Mouse (Mus musculus) embryonic fibroblast, embryonic 13.5 days (primary cell): ENCODE data around the gene Xntrpc. TPM values are rescaled to one million over a fixed set of nuclear protein-coding genes. Genes with fewer than 3 reads are reported as not detected.
"Not testable (repeated sequence)": the region's sequence is repeated elsewhere in the genome, so short reads cannot be mapped to it uniquely, and the experiment has no call there.

Experiments used
- H3K27ac ChIP-seq: 2 replicates; pipeline ENCODE4 v1.5.1; 2012; ENCODE audit warnings: low read length, control low read depth, inconsistent platforms; ENCODE audit not compliant: insufficient read depth
- H3K4me1 ChIP-seq: 2 replicates; pipeline ENCODE4 v1.6.1; 2011; ENCODE audit warnings: low read length; ENCODE audit not compliant: control insufficient read depth, insufficient read depth
- H3K4me3 ChIP-seq: 2 replicates; pipeline ENCODE4 v1.5.1; 2011; ENCODE audit warnings: mild to moderate bottlenecking, control low read depth, low read length; ENCODE audit not compliant: insufficient read depth
- CTCF ChIP-seq: IDR thresholded peaks from 2 replicates; pipeline ENCODE4 v1.5.1; 2011; ENCODE audit warnings: mild to moderate bottlenecking, control low read depth, low read length, moderate library complexity, borderline replicate concordance; ENCODE audit not compliant: insufficient read depth
- POLR2A ChIP-seq: IDR thresholded peaks from 2 replicates; pipeline ENCODE4 v1.6.1; 2011; ENCODE audit warnings: low read depth, mild to moderate bottlenecking, control low read depth, low read length, moderate library complexity
- polyA plus RNA-seq: library from polyadenylated mRNA; stranded (reverse); fragments of >200 nt; gene quantifications from 2 replicates; pipeline ENCODE4 v1.2.4, GENCODE M21; 2011; ENCODE audit warnings: low read depth; ENCODE audit not compliant: missing spikeins, insufficient read length

Xntrpc gene
- polyA plus RNA-seq = 0.37 and 0.93 TPM in 2 replicates

DNA sequence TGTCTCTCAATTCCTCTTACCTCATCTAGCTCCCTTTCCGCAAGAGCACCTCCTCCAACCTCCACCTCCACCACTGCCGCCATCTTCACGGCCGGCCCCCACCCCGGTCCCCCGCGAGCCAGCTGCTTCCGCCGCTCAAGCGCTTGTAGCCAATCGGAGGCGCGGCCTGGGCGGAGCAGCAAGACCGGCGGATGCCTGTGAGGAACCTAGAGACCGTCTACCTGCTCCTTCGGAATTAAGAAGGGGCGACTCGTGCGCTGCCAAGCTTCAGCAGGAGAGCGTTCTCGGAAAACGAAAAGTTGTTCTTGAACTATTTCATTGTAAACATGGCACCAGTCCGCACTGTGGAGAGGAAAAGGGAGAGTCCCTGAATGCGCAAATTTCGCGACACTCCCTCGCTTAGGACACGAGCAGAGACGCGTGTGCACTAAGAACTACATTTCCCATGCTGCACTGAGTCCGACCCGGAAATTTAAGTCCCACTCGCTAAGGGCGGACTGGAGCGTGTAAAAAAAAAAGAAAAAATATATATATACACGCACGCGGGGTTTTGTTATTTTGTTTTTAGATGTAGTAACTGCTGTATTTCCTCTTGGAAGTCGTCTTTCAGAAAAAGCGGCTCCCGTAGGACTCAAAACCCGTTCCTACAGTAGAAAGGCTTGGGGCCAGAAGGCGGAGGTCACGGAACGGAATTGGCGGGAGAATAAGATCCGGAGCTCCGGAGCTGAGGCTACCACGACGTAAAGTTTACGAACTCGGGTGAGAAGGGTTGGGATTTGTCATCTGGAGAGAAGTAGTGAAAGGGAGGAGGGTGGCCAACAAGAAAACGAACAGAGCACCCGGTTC, at the start of gene Xntrpc, which contains the start of the genes Rnf121 and Xndc1:
Xntrpc (plus strand) TSS at position 668 of the 846 bp plus-strand sequence.
Rnf121 (minus strand) TSS at position 424 of the 846 bp plus-strand sequence.
Xndc1 (plus strand) TSS at position 466 of the 846 bp plus-strand sequence.
- Histone ChIP-seq H3K4me3 (peak within 1 kb of the TSS; percentile 61), H3K4me1 (peaks cover 7% of the 10 kb centered on the region), H3K27ac (peak within 1 kb of the TSS; percentile 60)
- TF ChIP-seq POLR2A = peak; percentile 88
- TF ChIP-seq CTCF = no peak

DNA sequence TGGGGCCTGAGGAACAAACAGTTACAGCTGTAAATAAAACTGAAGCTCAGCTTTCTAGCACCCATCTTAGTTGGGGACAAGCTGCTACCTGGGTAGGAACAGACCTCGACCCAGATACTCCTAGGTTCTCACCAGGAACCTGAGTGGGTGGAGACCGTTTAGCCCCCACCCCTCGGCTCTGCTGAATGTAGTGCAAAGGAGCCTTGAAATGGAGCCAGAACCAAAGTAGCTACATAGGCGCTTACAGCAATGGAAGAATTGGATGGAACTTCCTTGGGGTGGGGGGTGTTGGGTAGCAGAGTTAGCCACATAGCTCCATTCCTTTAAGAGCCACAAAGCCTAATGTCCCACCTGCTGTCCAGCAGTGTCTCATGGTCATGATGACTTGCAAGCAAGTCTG, 48.6 kb upstream of the Xntrpc start:
- no peak overlapping the region for H3K27ac ChIP-seq

GRCm38 (mm10) chr7:102017452-102017851, 48.1 kb upstream of the Xntrpc start:
- TF ChIP-seq CTCF (no peak), POLR2A (no peak)
- Histone ChIP-seq H3K4me3 (no peak overlapping the region), H3K4me1 (no peaks in the 10 kb centered on the region), H3K27ac (no peak overlapping the region)

More for the DNA sequence above, 48.6 kb upstream of the Xntrpc start:
- no peak for TF ChIP-seq CTCF
- no peak for TF ChIP-seq POLR2A
- Histone ChIP-seq H3K4me1 (no peaks in the 10 kb centered on the region), H3K4me3 (no peak overlapping the region)

DNA sequence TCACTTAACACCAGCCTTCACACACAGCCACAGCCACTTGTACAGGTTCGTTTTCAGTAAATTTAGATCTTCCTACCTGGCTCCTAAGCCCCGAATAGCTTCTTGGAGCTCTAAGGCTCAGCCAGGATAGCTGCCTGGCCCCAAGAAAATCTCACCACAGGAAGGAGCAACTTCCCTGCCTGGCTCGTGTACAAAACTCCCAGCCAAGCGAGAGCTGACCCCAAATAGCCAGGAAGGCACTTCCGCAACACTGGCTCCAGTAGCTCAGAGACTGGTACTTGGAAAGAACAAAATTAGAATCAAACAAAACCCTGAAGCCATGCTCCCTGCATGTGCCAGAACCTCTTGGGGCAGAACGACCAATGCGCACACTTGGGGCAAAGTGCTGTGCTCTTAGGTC, 47.5 kb upstream of the Xntrpc start:
- TF ChIP-seq POLR2A (no peak), CTCF (no peak)
- no peaks in the 10 kb centered on the region for H3K4me1 ChIP-seq
- no peak overlapping the region for H3K4me3 ChIP-seq
- H3K27ac ChIP-seq = no peak overlapping the region

DNA sequence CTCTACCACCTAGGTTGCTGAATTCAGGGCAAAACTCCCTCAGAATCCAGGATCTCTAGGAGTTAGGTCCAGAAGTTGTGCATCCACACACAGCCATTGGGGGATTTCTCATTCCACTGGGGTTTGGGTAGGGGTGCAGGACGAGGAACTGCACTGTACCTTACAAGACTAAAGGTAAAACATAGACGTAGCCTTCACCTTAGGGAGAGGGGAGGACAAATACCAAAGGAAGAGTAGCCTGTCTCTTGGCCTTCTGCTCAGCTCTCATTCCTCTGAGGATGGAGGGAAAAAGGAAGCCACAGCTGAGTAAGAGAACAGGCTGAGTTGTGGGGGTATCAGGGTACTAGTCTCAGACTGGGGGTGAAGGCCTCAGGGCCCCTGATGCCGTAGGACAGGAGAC, 46.9 kb upstream of the Xntrpc start, which contains the start of gene Il18bp:
Il18bp (minus strand) TSS at position 101 of the 400 bp plus-strand sequence.
- TF ChIP-seq POLR2A (no peak), CTCF (no peak)
- Histone ChIP-seq H3K27ac (no peak within 1 kb of the TSS), H3K4me1 (no peaks in the 10 kb centered on the region), H3K4me3 (no peak within 1 kb of the TSS)

DNA sequence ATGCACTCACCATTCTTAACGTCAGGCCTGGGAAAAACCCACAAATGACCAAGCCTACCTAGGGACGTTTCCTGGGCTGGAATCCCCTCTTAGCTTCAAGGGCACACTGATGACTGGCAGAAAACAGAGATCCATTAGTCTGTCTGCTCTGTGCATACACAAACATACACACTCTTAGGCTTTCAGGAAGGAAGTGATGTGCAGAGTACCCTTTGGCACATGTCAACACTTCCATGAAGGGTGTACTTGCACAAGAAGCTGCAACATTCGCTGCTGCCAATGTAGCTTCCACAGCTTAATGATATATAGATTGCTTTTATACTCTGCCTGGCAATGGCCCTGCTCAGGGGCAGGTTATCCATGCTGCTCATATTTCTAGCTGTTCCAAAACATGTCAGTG, 46.2 kb upstream of the Xntrpc start:
- Histone ChIP-seq H3K4me3 (no peak overlapping the region), H3K27ac (no peak overlapping the region), H3K4me1 (no peaks in the 10 kb centered on the region)
- no peak for TF ChIP-seq POLR2A
- no peak for TF ChIP-seq CTCF

DNA sequence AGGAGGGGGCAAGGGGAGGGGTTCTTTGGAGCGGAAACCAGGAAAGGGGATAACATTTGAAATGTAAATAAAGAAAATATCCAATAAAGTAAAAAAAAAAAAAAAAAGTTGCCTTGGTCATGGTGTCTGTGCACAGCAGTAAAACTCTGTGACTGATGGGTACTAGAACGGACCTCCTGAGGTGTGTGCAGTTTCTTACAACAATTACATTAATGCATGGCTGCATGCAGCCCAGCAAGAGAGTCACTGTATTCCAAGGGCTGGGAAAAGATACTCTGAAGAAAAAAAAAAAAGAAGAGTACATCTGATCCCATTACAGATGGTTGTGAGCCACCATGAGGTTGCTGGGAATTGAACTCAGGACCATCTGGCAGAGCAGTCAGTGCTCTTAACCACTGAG, 44.6 kb upstream of the Xntrpc start:
- H3K4me3 ChIP-seq, H3K27ac ChIP-seq, H3K4me1 ChIP-seq: not testable (repeated sequence)

DNA sequence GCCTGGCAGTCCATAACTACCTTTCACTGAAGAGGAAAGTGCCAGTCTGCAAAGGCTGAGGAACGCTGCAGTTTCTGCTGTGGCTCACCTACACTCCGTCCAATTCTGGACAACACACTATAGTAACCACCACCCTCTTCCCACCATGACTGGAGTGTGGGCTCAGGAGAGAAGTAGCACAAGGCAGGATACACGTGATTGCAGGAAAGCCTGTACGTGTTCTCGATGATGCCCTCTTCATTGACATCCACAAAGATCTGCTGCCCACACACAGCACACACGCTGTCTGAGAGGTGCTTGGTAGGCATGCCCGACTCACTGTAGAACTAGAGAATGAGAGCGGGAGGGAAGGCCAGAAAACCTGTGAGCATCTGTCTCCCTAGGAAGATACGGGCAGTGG, 41.7 kb upstream of the Xntrpc start:
- H3K4me3 ChIP-seq = no peak overlapping the region
- H3K4me1 ChIP-seq = no peaks in the 10 kb centered on the region
- no peak overlapping the region for H3K27ac ChIP-seq
- TF ChIP-seq CTCF (no peak), POLR2A (no peak)

DNA sequence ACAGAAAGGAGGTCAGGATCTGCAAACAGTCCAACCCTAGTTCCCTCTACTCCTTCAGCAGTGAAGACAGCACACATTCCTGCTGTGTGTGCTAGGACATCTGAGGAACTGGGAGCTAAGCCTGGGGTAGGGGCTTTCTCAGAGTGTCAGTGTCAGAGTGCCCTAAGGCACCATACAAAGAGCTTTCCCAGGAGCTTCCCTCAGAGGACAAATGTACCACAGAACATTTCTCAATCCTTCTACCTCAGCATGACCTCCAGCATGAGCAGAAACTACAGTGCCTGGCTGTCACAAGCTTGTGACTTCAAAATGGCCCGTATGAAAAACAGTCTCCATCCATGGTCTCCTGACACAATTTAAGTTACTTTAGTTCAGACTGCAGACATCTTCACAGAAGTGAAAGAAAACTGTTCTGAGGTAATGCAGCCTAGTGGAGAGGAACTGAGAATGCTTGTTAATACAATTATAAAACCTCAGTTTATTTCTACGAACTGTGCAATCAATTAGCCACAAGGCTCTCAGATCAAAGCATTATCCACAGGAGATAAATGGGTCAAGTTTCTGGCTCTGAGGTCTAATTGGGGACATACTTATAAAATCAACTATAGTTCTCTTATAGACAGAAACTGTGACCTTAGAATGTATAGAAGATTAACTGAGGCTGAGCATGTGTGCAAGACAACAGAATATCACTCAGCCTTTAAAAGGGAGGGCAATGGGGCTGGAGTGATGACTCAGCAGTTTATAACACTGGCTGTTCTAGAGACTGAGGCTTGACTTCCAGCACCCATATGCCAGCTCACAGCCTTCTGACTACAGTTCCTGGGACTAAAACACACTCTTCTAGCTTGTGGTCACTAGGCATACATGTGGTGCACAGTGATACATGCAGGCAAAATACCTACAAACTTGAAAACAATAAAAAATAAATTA, 40.1 kb upstream of the Xntrpc start:
- no peak overlapping the region for H3K4me3 ChIP-seq
- no peaks in the 10 kb centered on the region for H3K4me1 ChIP-seq
- TF ChIP-seq CTCF (no peak), POLR2A (no peak)
- no peak overlapping the region for H3K27ac ChIP-seq
